Mouse (Mus musculus) CD4-positive, CD25-positive, alpha-beta regulatory T cell, adult 4 months (primary cell): ENCODE data around the gene Atp2b4. TPM values are rescaled to one million over a fixed set of nuclear protein-coding genes. Genes with fewer than 3 reads are reported as not detected.
A peak's percentile ranks its signal among the peaks of the same experiment; 100 is the strongest.
"Not testable (repeated sequence)": the region's sequence is repeated elsewhere in the genome, so short reads cannot be mapped to it uniquely, and the experiment has no call there.

ENCODE experiments used
- ATAC-seq: one replicate; pipeline ENCODE4 v1.8.0; 2017
- polyA plus RNA-seq, 2 experiments: library from polyadenylated mRNA; unstranded; fragments of 100-300 nt; shearing (Covaris generic); gene quantifications; one replicate each; pipeline ENCODE4 v1.2.1; 2017

Atp2b4 gene
- polyA plus RNA-seq, 2 experiments from 2014 or later = 9.6 to 12.8 TPM

DNA sequence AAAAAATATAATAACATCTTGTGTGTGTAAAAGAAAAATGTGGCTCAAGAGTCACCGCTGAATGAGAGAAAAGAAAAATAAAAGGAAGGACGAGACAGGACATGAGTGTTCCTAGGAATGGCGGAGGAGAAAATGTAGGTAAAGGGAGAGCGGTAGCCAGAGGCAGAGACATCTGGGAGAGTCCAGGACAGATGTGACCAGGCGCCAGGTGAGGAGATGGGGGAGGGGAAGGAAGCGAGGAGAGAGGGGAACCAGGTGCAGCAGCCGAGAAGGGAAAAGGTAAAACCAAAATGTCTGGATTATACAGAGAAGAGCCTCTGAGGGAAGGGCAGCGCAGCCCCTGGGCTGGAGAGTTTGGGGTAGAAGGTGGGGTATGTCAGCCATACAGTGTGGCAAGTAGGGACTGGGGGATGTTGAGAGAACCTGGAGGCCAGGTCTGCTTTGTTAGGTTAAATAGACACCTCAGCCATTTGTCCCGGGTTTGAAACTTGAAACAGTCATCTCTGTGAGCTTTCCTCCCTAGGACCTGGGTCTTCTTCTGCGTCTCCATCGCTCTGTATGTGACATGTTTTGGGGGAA lies 107.2 kb downstream of the Atp2b4 start:
- ATAC-seq = no peak

DNA sequence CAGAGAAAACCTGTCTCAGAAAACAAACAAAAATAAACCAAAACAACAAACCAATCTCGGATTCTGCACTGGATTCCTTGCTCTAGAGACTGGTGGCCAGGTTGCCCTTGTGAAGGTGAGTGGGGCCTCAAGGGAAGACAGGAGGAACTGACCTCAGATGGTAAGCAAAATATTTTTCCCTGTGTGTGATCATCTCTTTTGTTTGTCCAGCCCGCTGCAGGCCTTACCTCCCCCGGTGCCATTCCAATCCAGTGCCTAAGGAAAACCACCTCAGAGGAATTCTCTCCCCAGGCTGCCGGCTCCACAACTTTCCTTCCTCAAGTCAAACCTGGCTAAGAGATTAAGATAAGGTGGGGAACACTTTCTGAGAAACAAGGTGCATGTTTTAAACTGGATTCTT lies 108.6 kb downstream of the Atp2b4 start:
- no peak for ATAC-seq

DNA sequence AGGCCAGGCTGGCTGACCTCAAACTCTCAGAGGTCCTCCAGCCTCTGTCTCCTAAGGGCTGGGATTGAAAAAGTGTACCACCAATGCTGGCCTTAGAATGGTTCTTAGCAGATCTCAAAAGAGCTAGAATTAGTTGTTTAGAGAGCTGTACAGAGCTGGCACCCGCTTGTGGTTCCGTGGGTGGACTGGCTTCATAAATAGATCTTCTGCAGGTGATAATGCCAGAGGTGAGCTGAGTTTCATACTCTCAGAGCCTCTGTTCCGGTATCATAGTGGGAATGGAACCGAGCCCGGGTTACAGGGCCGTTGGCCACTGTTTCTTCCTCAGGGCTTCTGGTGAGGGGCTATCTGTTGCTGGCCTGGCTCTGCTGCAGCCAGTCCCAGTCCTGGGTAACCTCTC lies 109.8 kb downstream of the Atp2b4 start:
- ATAC-seq = no peak

DNA sequence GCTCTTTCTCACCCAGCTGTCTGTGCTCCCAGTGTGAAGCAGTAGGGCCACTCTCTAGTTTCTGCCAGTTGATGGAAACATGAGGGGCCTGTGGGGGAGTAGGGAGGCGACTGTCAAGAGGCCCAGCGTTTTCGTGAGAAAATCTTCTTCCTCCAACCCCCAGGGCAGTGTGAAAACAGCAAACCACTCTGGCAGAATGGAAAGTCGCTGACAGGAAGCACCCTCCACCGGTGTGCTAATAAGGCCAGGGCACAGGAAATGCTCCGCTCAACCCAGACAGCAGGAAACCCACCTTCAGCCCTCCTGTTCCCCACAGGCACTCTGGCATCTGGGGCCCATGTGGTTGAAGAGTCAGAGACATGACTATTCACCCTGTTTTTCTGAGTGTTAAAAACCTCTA lies 110.9 kb downstream of the Atp2b4 start, which contains the start of gene Lax1:
Gene Lax1, minus strand, starts transcription at position 212 of the 400 bp plus-strand sequence.
- peak; percentile 90 for ATAC-seq

DNA sequence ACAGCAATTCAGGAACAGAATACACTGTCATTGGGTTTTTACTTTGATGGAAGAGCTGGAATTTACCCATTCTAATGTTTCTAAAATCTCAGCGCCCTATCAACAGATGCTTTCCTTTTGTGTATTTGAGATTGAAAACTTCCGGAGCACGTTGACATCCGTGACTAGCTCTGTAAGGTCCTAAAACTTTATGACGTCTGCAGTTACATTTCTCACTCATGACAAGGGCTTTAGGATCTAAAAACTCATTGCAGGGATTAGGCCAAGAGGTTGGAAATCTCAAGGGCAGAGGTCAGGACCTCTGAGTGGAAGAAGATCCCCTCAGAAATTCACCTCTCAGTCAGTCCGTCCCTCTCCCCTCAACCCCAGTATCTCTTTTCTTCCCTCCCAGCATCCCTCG lies 112.5 kb downstream of the Atp2b4 start:
- no peak for ATAC-seq

DNA sequence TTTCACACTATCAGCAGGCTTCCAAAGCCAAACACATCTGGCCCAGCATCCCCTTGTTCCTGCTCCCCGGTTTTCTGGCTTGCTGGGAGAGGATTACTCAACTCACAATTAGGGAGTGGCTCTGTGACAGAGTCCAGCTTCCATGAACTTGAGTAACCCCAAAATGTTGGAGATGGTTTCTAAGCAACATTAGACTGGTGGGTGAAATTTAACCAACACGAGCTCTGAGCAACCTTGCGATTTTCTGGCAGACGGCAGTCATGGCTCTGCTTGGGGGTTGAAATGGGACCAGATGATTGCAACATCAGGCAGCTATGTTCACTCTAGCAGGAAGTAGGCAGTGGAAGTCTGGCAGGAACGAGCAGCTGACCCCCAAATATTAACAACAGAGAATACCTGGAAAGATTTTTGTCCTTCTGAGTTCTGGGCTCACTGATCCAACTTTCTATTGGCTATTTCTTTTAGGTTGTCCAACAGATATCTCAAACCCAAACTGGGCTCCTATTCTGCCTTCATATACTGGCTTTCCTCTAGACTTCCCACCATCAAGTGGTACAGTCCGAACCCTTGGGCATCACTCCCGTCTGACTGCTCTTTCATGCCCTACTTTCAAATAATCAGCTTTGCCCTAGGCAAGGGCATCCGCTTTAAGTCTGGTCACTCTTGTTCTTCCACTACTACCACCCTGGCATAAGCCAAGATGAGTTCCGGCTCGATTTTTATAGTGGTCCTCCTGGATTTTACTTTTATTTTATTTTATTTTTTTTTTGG lies 114.9 kb downstream of the Atp2b4 start:
- ATAC-seq = no peak

DNA sequence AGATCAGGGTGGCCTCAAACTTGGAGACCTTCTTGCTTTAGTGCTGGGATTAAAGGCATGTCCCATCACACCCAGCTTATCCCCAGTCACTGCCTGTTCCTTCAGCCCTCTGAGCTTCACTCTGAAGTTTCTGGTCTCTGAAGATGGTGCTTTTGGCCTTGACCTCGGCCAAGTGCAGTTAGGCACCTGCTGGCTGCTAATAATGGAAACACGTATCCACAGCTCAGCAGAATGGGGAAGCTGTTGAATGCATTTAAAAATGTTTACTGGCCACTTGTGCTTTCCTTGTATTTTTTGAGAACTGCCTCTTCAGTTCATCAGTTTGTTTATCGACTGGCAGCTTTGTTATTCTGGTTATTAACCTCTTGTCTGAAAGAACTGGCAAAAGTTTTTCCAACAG lies 129.0 kb downstream of the Atp2b4 start:
- no peak for ATAC-seq

DNA sequence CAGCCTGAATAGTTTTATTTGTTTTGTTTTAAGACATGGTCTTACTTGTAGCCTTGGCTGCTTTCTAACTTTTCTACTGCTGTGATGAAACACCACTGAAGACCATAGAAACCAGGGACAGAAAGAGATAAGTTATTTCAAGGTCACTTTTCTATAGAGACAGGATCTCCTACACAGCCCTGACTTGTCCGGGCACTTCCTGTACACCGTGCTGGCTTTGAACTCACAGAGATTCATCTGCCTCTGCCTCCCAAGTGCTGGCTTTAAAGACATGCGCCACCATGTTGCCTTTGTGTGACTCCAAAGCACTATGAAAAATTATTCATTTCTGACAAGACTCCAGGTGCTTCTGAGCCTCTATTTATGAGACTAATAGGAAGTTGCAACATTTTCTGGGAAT lies 129.6 kb downstream of the Atp2b4 start:
- ATAC-seq = no peak

DNA sequence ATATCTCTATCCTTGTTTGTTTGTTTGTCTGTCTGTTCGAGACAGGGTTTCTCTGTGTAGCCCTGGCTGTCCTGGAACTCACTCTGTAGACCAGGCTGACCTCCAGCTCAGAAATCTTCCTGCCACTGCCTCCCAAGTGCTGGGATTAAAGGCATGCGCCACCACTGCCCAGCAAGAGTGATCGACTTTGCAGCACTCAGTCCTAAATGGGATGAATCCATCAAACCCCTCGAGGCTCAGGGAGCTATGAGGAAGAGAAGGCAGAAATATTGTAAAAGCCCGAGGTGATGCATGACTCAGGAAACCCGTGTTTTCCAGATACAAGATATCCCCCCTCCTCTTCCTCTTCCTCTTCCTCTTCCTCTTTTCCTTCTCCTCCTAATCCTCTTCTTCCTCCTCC lies 130.1 kb downstream of the Atp2b4 start:
- no peak for ATAC-seq

DNA sequence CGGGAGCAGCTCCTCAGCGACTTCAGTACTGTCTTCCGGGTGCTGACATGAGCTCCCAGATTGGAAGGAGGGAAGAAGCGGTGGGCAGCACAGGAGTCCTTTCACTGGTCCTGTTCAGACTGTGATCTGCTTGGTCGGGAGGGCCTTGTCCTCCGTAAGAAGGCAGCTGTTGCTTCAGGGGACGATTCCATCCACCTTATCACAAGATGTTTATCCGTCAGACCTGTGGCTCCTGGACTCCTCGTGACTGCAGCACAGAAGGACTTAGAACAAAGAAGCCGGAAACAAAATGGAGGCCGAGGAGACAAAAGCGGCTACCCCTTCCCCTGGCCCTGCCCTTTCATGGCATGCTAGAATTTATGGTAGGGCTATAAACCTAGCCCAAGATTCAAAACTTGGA lies 130.7 kb downstream of the Atp2b4 start:
- ATAC-seq = no peak

DNA sequence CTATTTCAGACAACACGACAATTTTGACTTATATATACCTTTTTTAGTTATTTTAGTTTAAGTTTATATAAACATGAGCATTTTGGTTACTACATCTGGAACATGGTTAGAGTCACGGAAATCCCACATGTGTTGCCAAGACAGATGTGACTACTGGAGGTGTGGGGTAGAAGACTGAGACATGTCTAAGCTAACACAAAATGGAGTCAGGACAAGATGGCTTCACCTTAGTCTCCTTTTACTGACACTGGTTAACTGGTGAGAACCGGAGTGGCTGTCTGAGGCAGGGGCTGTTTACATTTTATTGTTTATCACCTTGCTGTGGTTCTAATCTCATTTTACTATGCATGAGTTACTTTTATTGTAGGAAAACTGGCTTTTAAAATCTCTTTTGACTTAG lies 132.2 kb downstream of the Atp2b4 start:
- ATAC-seq = no peak

DNA sequence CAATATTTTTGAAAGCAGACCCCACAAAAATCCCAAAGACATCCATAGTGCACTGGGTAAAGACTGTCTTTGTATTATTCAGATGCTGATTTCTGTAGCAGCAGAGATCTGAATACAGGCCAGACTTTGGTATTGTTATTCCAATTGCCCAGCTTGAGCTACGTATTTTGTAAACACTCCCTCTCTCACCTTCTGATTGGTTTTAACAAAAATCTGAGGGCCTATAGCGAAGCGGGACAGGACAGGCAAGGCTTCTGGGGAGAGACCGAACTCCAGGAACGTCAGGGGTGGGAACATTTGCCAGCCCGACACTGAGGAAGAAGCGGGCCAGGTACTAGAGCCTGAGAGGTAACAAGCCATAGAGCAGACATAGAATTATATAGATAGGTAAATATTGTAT lies 133.1 kb downstream of the Atp2b4 start:
- ATAC-seq = no peak

DNA sequence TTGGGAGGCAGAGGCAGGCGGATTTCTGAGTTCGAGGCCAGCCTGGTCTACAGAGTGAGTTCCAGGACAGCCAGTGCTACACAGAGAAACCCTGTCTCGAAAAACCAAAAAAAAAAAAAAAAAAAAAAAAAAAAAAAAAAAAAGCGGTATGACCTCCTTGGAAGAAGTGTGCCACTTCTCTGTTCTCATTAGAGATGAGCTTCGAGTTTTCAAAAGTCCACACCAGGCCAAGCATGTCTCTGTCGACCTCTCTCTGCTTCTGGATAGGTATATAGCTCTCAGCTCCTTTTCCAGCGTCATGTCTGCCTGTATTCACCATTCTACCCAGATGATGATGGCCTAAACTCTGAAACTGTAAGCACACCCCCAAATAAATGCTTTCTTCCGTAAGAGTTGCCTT lies 135.1 kb downstream of the Atp2b4 start:
- ATAC-seq = not testable (repeated sequence)

DNA sequence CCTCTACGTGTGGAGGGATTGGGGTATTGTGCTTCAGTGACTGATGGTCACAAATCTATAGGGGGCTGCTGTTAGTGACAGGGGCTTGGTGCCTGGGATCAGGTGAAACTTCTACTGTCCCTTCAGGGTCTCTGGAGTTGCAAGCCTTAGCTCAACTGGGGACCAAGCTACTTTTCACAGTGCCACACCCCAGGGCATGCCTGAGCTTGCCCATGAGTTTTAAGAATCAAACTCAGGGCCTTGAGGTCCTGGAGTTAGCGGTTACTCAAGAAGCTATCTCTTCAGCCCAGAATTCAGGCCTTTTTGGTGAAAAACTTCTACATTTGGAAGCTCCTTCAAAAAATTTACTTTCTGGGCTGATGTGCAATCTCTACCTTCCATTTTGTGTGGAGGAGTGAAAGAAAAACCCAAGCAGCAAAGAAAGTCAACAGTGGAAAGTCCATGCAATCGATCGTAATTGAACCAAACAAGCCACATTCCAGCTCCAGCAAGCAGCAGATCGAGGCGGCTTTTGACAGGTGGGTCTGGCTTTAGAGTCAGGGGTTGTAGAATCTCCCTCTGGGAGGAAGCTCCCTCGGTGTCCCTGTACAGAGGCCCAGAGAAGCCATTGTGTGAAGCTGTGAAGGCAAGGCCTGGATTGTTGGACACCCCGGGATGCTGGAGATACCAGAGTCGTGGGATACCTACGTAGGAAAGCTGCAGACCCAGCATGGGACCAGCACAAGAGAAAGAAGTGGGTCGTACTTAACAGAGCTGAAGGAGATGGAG lies 136.5 kb downstream of the Atp2b4 start:
- no peak for ATAC-seq

DNA sequence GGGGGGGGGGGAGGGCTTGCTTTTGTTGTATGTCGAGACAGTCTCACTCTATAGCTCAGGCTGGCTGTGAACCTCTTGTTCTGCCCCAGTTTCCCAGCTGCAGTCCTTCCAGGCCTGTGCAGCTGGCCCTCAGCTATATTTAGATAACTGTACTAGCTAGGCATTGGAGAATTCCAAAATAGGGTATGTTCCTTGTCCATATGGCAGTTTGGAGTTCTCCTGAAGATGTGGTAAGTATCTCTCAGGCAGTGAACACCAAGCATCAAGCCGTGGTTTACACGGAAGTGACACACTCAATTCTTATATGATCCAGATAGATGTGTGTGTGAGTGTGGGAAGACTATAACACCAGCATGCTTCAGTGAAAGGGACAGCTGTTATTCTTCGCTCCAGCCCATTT lies 137.4 kb downstream of the Atp2b4 start:
- ATAC-seq = no peak

DNA sequence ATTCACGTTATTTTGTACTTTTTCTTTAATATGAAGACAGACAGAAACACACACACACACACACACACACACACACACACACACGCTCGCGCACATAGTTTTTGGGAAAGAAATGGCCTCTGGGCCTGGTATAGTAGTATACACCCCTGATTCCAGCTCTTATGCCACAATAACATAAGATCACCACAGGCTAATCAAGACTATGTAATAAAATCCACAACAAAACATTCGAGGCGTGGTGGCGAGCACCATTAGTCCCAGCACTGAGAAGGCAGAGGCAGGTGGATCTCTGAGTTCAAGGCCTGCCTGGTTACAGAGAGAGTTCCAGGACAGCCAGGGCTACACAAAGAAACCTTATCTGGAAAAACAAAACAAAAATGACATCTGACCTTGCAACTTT lies 137.9 kb downstream of the Atp2b4 start:
- ATAC-seq = no peak

DNA sequence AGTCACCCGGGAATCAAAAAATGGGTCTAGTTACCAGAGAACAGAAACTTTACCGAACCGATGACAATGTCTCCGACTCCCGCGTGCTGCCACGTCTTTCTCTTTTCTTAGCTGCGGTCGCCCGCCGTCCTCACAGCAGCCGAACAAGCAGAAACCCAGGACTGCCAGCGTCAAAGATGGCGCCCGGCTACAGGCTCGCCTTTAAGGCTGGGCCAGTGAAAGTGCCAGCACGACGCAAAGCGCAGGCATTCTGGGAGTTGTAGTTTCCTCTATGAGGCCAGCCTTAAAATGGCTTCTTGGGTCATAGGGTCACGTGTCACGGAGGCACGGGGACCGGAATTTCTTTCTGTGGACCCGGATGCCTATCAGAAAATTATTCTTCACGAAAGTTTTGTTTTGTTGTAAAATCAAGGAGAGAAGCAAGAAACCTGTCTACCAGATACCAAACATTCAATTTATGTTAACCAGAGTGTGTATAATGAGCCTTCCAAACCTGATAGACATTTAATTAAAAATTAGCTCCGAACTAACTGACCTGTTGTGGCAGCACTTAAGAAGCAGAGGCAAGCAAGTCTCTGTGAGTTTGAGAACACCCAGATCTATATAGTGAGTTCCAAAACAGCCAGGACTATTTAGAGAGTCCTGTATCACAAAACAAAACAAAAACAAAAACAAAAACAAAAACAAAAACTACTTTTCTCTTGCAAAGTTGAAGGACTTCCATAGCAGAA lies 139.5 kb downstream of the Atp2b4 start, which contains the start of gene Gm38394:
Gene Gm38394, minus strand, starts transcription at position 116 of the 731 bp plus-strand sequence.
- peak; percentile 99 for ATAC-seq

DNA sequence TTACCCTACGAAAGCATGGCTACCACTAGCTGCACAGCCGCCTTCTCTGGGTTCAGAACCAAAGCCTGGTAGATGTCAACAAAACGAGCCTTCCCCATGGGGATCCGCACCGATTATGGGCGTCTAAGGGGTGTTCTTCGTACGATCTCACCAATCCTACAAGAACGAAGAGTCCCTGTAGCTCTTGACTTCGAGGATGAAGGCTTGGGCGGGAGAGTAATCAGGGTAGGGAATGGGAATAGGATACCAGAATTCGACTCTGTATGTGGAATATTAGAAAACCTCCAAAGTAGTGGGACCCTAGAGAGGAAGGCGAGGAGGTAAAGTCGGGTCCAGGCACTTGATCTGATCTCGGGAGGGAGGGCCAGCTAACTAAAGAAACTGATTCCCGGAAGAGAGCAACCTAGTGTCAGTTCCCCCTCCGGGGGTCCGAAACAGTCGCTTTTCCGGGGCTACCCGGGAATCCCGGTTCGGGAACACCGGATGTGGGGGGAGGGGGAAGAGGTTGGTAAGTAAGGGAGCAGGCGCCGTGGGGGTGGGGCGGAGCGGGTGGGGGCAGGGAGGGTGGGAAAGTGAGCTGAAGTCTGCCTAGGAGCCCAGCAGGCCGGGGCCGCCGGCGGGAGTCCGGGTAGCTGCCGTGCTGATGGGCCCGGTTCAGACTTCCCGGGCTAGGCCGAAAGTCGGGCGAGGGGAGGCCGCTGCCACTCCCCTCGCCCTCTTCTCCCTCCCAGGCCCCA lies 140.2 kb downstream of the Atp2b4 start, which contains the start of gene Zbed6:
Gene Zbed6, minus strand, starts transcription at position 420 of the 737 bp plus-strand sequence.
- ATAC-seq = peak; percentile 46

DNA sequence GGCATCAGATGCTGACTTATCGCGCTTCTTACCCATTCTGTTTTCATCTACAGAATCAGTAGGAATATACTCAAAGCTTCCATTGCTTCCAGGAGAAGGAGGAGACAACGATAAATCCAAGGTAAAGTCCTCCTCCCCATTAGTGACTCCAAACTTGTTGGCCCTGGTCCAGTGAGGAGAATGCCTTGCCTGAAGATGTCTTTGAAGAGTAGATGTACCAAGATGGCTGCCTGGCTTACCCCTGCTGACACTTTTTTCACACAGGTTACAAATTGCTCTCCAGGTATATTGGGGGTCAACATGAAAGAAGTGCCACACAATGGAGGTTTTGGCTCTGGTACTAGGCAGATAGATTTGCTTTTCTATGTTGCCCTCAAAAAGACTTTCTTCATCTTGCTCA lies 142.0 kb downstream of the Atp2b4 start:
- no peak for ATAC-seq

DNA sequence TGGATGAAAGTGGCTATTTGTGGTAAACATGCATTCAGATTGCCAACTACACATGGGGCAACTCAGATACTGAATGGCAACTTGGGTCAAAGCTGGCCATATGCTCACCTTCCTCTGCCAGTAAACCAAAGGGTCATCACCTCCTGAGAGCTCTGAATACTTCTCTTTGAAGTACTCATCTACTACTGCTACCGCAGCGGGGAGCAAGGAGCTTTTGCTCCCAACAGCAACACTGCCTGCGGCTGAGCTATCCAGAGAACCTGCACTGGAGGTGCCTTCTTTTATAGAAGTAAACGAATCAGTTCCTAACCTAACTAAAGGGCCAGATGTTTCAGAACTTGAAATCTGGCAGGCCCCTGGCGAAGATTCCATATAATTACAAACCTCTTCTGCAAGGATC lies 144.0 kb downstream of the Atp2b4 start:
- ATAC-seq = no peak

DNA sequence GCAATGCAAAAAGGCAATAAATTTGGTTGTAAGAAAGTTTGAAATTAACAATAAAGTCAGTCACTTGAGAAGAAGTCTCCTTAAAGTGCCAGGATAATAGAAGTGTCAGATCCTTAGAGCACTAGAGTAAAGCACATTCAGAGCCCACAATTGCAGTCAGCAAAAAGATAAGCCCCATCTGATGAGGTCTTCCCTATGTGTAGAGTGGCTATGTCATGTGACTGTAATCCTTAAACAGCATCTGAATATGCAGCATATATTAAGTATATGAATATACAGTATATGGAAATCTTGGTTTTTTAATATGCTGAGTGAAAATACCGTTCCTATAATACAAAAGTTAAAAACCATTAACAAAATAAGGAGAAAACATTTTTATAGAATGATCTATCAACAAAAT lies 147.8 kb downstream of the Atp2b4 start:
- ATAC-seq = no peak
